Mouse (Mus musculus) hindbrain, embryonic 11.5 days (tissue): ENCODE results near the gene Cttn. TPM values are rescaled to one million over a fixed set of nuclear protein-coding genes. Genes with fewer than 3 reads are reported as not detected.

Source experiments
- ATAC-seq: fragments of 200-750 bp; cut with Nextera tagmentation; 2 replicates; pipeline ENCODE4 v1.8.0; 2017; ENCODE audit warnings: mild to moderate bottlenecking, moderate TSS enrichment, moderate library complexity; ENCODE audit not compliant: low FRiP score
- DNase-seq: peaks from one replicate; pipeline ENCODE4 v3.0.0-alpha.2; 2015; ENCODE audit warnings: low spot score
- H3K27ac ChIP-seq: fragments of 300-500 bp; sonication (generic); 2 replicates; pipeline ENCODE4 v1.5.1; 2014; ENCODE audit warnings: mild to moderate bottlenecking, low read depth, low read length
- H3K27me3 ChIP-seq: fragments of 300-500 bp; sonication (generic); 2 replicates; pipeline ENCODE4 v1.6.1; 2014; ENCODE audit warnings: mild to moderate bottlenecking, low read length, moderate library complexity, mixed read lengths; ENCODE audit not compliant: control insufficient read depth, insufficient read depth
- H3K36me3 ChIP-seq: fragments of 300-500 bp; sonication (generic); 2 replicates; pipeline ENCODE4 v1.6.1; 2014; ENCODE audit warnings: mild to moderate bottlenecking, low read length, moderate library complexity, mixed read lengths; ENCODE audit not compliant: control insufficient read depth, insufficient read depth
- H3K4me1 ChIP-seq: fragments of 300-500 bp; sonication (generic); replicated peaks from 2 replicates; pipeline ENCODE4 v1.6.1; 2014; ENCODE audit warnings: low read length, mixed read lengths; ENCODE audit not compliant: control insufficient read depth, insufficient read depth
- H3K4me2 ChIP-seq: fragments of 300-500 bp; sonication (generic); replicated peaks from 2 replicates; pipeline ENCODE4 v1.6.1; 2014; ENCODE audit warnings: mild to moderate bottlenecking, low read depth, low read length
- H3K4me3 ChIP-seq: fragments of 300-500 bp; sonication (generic); 2 replicates; pipeline ENCODE4 v1.5.1; 2014; ENCODE audit warnings: low read depth, low read length
- H3K9ac ChIP-seq: fragments of 300-500 bp; sonication (generic); 2 replicates; pipeline ENCODE4 v1.6.1; 2014; ENCODE audit warnings: low read depth, low read length
- H3K9me3 ChIP-seq: fragments of 300-500 bp; sonication (generic); 2 replicates; pipeline ENCODE4 v1.6.1; 2016; ENCODE audit warnings: low read length; ENCODE audit not compliant: control insufficient read depth
- WGBS: fragments of 180-500 bp; shearing (Covaris S2); extraction: QIAGEN DNeasy Blood & Tissue Kit; methylation state at CpG from one replicate; pipeline ENCODE4 v1.1.7; 2014; 5-methylcytosine and 5-hydroxymethylcytosine counted together
- polyA plus RNA-seq: library from polyadenylated mRNA; unstranded; fragments of >200 nt; fragmentation: Nextera tagmentation; extraction: Ambion mirVana; gene quantifications from 2 replicates; pipeline ENCODE4 v1.2.1, GENCODE M21; 2014

Gene Cttn
- polyA plus RNA-seq, 1 experiment from 2014 or later = 174 TPM

DNA sequence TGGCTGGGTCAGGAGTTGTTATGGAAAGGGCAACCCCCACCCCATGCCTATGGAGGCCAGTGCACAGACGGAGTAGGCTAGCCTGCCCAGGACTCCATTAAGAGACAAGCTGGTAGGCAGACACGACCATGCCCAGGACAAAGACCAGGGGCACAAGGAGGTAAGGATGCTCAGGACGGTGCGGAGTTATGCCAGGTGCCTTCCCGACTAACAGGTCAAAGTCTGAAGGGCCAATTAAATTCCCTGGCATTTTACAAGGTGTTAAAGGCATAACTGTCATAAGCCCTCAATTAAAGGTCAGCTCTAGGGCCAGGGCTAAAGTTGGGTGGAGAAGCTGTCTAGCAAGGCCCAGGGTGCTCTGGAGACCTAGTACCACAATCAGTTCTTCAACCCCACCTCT is 2.1 kb downstream of the Cttn start:
- peaks cover 7% of the 10 kb centered on the region; the same call in 1 of the 2 replicates for H3K4me1 ChIP-seq
- H3K27ac ChIP-seq = no peak overlapping the region
- no peak overlapping the region for H3K9ac ChIP-seq
- ATAC-seq = no peak
- H3K9me3 ChIP-seq = no peaks in the 10 kb centered on the region
- no peaks in the 10 kb centered on the region for H3K27me3 ChIP-seq
- H3K36me3 ChIP-seq = peaks cover 5% of the 10 kb centered on the region; the same call in 1 of the 2 replicates
- 93% methylated on average over 5 of the region's 5 CpGs for WGBS
- H3K4me3 ChIP-seq = 0 out of 2 replicates have a peak overlapping the region, but pooled peaks have one; percentile 75
- peak overlapping the region; percentile 84 for H3K4me2 ChIP-seq
- no peak for DNase-seq

DNA sequence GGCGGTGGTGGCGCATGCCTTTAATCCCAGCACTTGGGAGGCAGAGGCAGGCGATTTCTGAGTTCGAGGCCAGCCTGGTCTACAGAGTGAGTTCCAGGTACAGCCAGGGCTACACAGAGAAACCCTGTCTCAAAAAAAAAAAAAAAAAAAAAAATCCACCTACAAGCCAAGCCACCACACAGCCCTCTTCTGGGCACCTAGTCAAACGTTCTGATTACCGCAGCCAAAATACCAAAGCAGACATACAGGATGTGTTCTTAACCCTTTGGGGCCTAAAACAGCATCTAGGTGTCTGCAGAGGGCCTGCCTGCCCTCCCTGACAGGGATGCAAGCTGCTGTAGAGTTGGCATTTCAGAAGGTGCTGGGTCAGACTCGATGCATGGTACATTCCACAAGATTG is 8.2 kb downstream of the Cttn start:
- Histone ChIP-seq H3K4me3 (no peak overlapping the region), H3K4me2 (no peak overlapping the region), H3K9ac (no peak overlapping the region), H3K36me3 (peaks cover 28% of the 10 kb centered on the region), H3K4me1 (no peaks in the 10 kb centered on the region), H3K9me3 (no peaks in the 10 kb centered on the region), H3K27me3 (no peaks in the 10 kb centered on the region), H3K27ac (no peak overlapping the region)
- no peak for DNase-seq
- WGBS = 94% methylated on average over 7 of the region's 7 CpGs
- ATAC-seq = no peak

DNA sequence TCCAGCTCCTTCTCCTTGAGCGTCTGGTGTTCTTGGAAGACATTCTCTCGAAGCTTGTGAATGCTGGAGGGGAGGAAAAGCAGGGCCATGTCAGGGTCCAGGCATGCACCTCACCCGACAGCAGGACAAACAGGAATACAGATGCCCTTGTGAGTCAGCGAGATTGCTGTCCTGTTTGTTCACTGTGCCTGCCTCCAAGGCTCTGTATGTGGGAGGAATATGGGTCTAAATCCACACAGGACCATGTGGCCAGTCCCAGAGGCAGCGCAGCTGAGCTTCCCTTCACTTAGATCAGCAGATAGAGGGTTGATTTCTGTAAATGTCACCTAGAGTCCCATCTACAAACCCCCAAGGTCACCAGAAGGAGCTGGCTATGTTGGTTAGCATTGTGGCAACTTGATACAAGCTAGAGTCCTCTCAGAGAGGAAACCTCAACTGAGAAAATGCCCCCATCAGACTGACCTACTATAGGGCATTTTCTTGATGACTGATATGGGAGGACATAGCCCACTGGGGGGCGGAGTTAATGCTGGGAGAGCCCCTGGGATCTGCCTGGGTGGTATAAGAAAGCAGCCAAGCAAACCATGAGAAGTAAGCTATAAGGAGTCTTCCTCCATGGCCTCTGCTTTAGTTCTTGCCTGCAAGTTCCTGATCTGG is 9.4 kb downstream of the Cttn start:
- Histone ChIP-seq H3K9ac (no peak overlapping the region), H3K4me2 (no peak overlapping the region), H3K27ac (no peak overlapping the region), H3K36me3 (peaks cover 33% of the 10 kb centered on the region), H3K9me3 (no peaks in the 10 kb centered on the region), H3K27me3 (no peaks in the 10 kb centered on the region), H3K4me3 (no peak overlapping the region), H3K4me1 (no peaks in the 10 kb centered on the region)
- DNase-seq = no peak
- ATAC-seq = no peak
- 94% methylated on average over 6 of the region's 6 CpGs for WGBS

DNA sequence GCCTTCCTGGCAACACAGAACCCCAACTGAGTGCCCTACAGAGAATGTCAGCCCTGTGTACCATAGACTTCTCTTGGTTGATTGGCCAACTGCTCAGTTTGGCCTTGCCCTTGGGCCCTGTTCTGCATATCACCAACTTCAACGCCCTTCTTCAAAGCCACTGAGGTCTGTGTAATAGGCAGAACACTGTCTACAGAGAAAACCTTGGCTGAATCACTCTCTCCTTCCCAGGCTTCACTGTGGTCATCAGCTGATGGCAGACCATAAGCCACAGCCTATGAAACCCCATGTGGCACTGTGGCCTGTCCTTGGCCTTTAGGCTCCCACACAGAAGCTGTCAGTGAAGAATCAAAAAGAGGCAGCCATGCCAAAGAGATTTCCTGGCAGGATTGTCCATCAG is 11.9 kb downstream of the Cttn start:
- Histone ChIP-seq H3K27ac (no peak overlapping the region), H3K9me3 (no peaks in the 10 kb centered on the region), H3K4me3 (no peak overlapping the region), H3K4me2 (no peak overlapping the region), H3K27me3 (no peaks in the 10 kb centered on the region), H3K9ac (no peak overlapping the region), H3K36me3 (peaks cover 39% of the 10 kb centered on the region), H3K4me1 (no peaks in the 10 kb centered on the region)
- 92% methylated on average over 1 of the region's 1 CpGs for WGBS
- DNase-seq (no peak), ATAC-seq (no peak)

DNA sequence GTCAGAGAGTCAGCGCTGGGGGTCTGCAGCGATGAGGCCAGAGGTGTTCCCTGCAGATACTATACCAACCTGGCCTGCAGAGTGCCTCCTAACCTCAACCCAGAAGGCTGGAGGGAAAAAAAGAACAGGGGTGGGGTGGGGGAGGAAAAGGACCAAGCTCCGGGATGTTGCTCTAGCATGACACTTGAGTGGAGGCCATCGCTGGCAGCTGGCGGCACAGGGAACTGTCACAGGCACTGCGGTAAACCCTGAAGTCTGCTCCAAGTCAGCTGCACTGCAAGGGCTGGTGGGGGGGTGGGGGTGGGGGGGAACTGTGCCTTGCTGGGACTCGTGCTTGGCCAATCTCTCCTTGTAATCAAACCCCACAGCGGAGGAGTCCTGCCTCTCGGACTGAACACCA is 20.1 kb downstream of the Cttn start:
- Histone ChIP-seq H3K4me1 (no peaks in the 10 kb centered on the region), H3K9me3 (no peaks in the 10 kb centered on the region), H3K27ac (no peak overlapping the region), H3K27me3 (no peaks in the 10 kb centered on the region), H3K4me3 (no peak overlapping the region), H3K9ac (no peak overlapping the region), H3K4me2 (no peak overlapping the region), H3K36me3 (peaks cover 31% of the 10 kb centered on the region)
- ATAC-seq (no peak), DNase-seq (no peak)
- WGBS = 93% methylated on average over 9 of the region's 9 CpGs

DNA sequence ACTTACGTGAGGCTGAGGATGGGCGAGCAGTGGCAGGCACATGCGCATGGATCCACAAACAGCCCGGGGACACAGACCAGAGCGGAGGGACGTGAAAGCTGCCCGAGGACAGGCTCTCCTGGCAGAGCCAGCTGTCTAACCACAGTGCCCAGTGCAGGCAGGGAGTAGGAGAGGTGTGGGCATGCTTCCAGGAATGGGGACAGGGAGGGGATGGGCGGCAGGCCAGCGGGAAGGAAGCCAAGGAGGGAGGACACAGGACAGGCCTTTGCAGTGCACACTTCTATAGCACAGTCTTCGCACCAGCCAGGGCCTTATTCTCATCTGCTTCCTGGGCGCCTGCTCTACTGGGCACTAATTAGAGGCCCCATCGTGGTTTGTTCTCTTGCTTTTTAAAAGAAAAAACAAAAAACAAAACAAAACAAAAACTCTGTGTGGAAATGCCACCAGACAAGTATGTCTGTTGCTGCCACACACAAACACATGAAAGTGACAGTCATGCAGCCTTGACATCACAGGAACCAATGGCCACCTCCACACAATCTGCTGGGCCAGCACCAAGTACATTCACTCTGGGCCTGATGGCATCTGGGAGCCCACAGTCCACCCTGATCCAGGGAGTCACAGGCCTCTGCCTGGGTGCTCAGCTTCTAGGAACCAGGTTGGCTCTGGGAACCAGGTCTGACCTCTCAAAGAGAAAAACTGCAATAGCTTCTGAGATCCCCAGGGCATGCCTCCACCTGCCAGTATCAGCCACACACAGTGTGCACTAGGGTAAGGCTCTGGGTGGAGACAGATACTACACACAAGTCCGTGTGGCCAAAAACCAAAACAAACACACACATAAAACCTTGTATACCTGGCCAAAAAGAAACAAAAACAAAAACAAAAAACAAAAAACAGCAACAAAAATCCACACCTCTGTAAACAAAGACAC is 20.9 kb downstream of the Cttn start:
- no peak overlapping the region for H3K9ac ChIP-seq
- WGBS = 97% methylated on average over 13 of the region's 13 CpGs

DNA sequence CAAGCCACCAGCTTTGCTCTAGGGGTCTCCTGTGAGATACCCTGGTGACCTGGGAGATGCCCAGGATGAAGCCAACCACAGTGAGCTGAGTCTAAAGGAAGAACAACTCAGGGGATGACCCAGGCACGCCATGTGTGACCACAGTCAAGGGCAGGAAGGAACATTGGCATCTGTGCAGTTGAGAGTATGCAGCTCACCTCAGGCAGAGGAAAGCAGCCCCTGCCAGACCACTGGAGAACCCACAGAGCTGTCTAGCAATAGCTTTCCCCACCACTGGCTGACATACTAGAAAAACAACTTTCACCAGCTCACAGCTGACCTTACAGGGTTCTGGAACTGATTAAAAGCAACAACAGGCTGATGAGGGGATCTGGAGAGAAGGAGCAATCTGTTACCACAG is 22.6 kb downstream of the Cttn start:
- Histone ChIP-seq H3K4me1 (no peaks in the 10 kb centered on the region), H3K27me3 (no peaks in the 10 kb centered on the region), H3K36me3 (peaks cover 23% of the 10 kb centered on the region), H3K9me3 (no peaks in the 10 kb centered on the region), H3K4me3 (no peak overlapping the region), H3K27ac (no peak overlapping the region), H3K9ac (no peak overlapping the region), H3K4me2 (no peak overlapping the region)
- DNase-seq = no peak
- ATAC-seq = no peak
- WGBS = 95% methylated on average over 1 of the region's 1 CpGs

More for the DNA sequence above, 20.9 kb downstream of the Cttn start:
- DNase-seq (no peak), ATAC-seq (no peak)
- Histone ChIP-seq H3K27ac (no peak overlapping the region), H3K9me3 (no peaks in the 10 kb centered on the region), H3K4me3 (no peak overlapping the region), H3K27me3 (no peaks in the 10 kb centered on the region), H3K4me1 (no peaks in the 10 kb centered on the region), H3K4me2 (no peak overlapping the region), H3K36me3 (peaks cover 32% of the 10 kb centered on the region)

DNA sequence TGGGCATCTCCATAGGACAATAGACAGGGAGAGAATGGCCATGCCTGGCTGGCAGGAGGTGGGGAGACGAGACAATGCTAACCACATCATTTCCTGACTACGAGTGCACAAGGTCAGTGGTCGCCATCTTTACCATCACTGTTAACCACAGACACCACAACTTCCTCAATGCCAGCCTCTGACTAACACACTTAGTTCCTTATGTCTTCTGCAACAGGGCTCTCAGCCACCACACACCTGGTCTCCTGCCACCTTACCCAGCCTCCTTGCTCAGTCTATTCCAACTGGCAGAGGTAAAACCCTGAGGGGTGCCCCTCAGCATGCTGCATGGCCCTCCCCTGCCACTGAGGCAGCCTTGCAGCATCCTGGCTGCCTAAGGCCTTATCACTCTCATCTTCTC is 23.7 kb downstream of the Cttn start:
- WGBS = 96% methylated on average over 3 of the region's 3 CpGs
- H3K4me1 ChIP-seq = no peaks in the 10 kb centered on the region
- no peak overlapping the region for H3K27ac ChIP-seq
- DNase-seq = no peak
- H3K4me3 ChIP-seq = no peak overlapping the region
- no peaks in the 10 kb centered on the region for H3K27me3 ChIP-seq
- peaks cover 21% of the 10 kb centered on the region for H3K36me3 ChIP-seq
- H3K4me2 ChIP-seq = no peak overlapping the region
- H3K9me3 ChIP-seq = no peaks in the 10 kb centered on the region
- no peak overlapping the region for H3K9ac ChIP-seq
- no peak for ATAC-seq
